Mouse (Mus musculus): ENCODE measurements around the gene Rabgef1.

GRCm38 (mm10) chr5:130143977-130144333 lies 27.6 kb upstream of the Rabgef1 start:
- no peak for TF ChIP-seq POLR2A (IDR thresholded peaks at IDR 0.05; ENCODE audit: insufficient read depth, low read length)
- no peak for TF ChIP-seq EP300 (IDR thresholded peaks at IDR 0.05; ENCODE audit: insufficient read depth, low read depth, low read length)
